Mouse (Mus musculus): ENCODE measurements around the gene Gorasp1. TPM values are rescaled to one million over a fixed set of nuclear protein-coding genes. Genes with fewer than 3 reads are reported as not detected.

Gene Gorasp1
- 3.3 and 7.5 TPM in 2 replicates for total RNA-seq (2023)

GRCm38 (mm10) chr9:119937005-119937773 is at the start of gene Gorasp1, which contains the start of gene Ttc21a:
Gene Gorasp1, minus strand, starts transcription at chr9:119937565.
Gene Ttc21a, plus strand, starts transcription at chr9:119937606.

GRCm38 (mm10) chr9:119984536-119985011 is 47.2 kb upstream of the Gorasp1 start, which contains the start of gene Csrnp1:
Gene Csrnp1, minus strand, starts transcription at chr9:119984658.

GRCm38 (mm10) chr9:119894339-119895009 is 42.9 kb downstream of the Gorasp1 start, which contains the start of gene Wdr48:
Gene Wdr48, plus strand, starts transcription at chr9:119894878.

Other genes starting within 250 kb of the Gorasp1 start
- gene Scn10a, start 218.2 kb downstream of the Gorasp1 start, total RNA-seq (2023), result not detected in 2 replicates
- gene Scn11a, start 112.1 kb downstream of the Gorasp1 start, total RNA-seq (2023), result not detected in 2 replicates
- gene Wdr48, start 42.7 kb downstream of the Gorasp1 start, total RNA-seq (2023), result 41.4 and 48.1 TPM in 2 replicates
- gene Ttc21a, start within 50 bp of the Gorasp1 start, total RNA-seq (2023), result 3.0 and 3.8 TPM in 2 replicates
- gene Csrnp1, start 47.1 kb upstream of the Gorasp1 start, total RNA-seq (2023), result 159 and 196 TPM in 2 replicates
- not detected in 2 replicates for gene Xirp1, start 86.0 kb upstream of the Gorasp1 start, total RNA-seq (2023)
- 10.2 and 15.2 TPM in 2 replicates for gene Cx3cr1, start 132.3 kb upstream of the Gorasp1 start, total RNA-seq (2023)
- not detected in 2 replicates for gene Ccr8, start 154.5 kb upstream of the Gorasp1 start, total RNA-seq (2023)
- 37.3 and 39.7 TPM in 2 replicates for gene Slc25a38, start 172.8 kb upstream of the Gorasp1 start, total RNA-seq (2023)
- gene Rpsa, start 190.1 kb upstream of the Gorasp1 start, total RNA-seq (2023), result 550 and 556 TPM in 2 replicates
- gene Mobp, start 212.1 kb upstream of the Gorasp1 start, total RNA-seq (2023), result not detected in 2 replicates

All from neutrophil, adult 65 days (primary cell).